Mouse (Mus musculus): Measurements from ENCODE around the gene Sftpa1. TPM values are rescaled to one million over a fixed set of nuclear protein-coding genes. Genes with fewer than 3 reads are reported as not detected.

Gene Sftpa1
- total RNA-seq (2017), result not detected in 2 replicates

- ATAC-seq (ENCODE audit: extremely low read depth, insufficient number of reproducible peaks, low FRiP score, poor library complexity, severe bottlenecking), result no peak
Measured at GRCm38 (mm10) chr14:41131540-41131939, at the start of gene Sftpa1. TSS of gene Sftpa1 (plus strand) at chr14:41131782.

DNA sequence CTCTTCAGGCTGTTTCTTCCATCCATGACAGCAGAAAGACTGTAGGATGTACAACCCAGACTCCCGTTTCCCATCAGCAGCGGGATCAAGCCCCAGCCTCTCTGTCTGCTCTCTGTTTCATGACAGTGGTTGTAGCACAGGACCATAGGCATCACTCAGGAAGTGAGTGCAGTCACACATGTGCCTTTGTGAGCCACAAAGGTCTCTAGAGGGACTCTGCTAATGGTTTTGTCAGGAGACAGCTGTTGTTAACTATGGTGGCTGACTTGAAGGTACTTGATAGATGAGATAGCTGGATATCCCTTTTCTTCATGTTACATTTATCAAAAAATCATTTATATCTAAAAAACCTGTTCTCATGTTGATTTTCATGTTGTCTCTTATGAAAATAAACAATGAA is 49.2 kb upstream of the Sftpa1 start:
- no peak for ATAC-seq (ENCODE audit: extremely low read depth, insufficient number of reproducible peaks, low FRiP score, poor library complexity, severe bottlenecking)

DNA sequence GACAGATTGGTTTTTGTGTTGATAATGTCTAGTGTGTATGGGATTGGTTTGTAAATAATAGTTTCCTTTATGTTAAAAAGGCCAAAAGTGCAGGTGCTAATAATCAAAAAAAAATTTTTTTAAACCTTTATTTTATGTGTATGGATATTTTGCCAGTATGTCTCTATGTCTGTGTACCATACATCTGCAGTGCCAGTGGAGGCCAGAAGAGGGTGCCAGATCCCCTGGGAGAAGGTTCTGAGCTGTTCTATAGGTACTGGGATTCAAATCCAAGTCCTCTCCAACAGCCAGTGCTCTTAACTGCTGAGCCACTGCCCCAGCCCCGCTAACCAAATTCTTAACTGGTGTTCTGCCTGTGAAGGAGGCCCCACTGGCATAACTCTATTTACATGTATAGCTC is 44.1 kb upstream of the Sftpa1 start:
- ATAC-seq (ENCODE audit: extremely low read depth, insufficient number of reproducible peaks, low FRiP score, poor library complexity, severe bottlenecking), result no peak

GRCm38 (mm10) chr14:41090777-41091176 is 40.8 kb upstream of the Sftpa1 start:
- ATAC-seq (ENCODE audit: extremely low read depth, insufficient number of reproducible peaks, low FRiP score, poor library complexity, severe bottlenecking), result no peak

DNA sequence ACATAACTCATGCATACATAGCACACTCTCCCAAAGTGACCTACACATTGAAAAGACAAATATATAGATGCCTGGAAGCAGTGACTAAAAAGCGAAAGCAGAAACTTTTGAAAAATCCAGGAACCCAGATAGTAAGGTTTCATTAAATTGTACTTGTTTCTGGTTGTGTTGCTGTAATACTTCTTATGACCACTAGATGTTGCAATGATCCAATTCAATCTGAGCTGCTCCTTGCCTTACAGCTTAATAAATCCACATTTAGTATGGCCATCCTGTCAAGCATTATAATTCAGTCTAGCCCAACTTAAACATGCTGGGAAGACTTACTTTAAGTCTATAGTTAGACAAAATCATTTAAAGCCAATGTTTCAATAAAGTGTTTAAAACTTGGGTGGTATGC is 37.5 kb upstream of the Sftpa1 start:
- no peak for ATAC-seq (ENCODE audit: extremely low read depth, insufficient number of reproducible peaks, low FRiP score, poor library complexity, severe bottlenecking)

GRCm38 (mm10) chr14:41096296-41096860 is 35.2 kb upstream of the Sftpa1 start:
- no peak for ATAC-seq (ENCODE audit: extremely low read depth, insufficient number of reproducible peaks, low FRiP score, poor library complexity, severe bottlenecking)

DNA sequence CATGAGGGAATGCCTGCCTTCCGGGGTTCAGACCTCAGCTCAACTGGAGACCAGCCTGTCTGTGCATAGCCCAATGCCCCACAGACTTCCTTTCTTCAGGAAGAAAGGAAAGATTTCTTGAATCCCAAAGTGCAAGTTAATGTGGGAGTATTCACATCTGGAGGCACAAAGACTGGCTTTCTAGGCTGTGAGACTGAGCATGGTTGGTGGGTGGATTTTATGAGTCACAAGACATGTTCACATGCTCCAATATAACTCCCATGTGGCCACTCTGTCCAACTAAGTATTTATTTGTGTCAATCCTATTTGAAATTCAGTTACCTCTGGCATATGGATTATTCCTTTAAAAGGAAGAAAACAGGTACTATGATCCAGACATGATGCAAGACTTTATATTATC is 32.9 kb upstream of the Sftpa1 start:
- no peak for ATAC-seq (ENCODE audit: extremely low read depth, insufficient number of reproducible peaks, low FRiP score, poor library complexity, severe bottlenecking)

DNA sequence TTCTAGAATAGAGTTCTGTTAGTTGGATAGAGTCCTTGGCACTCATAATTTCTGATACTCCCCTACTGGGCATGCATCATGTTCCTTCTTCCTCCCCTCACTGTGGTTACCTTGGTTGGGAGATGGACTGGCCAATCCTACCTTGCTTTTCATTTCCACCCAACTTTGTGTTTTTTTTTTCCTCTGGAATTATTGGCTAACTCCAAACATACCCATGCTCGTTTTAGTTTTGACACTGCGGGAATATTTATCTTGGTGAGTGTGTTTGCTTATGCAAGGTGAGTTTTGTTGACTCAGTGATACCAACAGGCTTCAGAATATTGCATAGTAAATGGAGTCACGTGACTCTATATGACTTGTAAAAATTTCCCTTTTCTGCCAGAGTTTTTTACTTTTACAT is 30.9 kb upstream of the Sftpa1 start:
- ATAC-seq (ENCODE audit: extremely low read depth, insufficient number of reproducible peaks, low FRiP score, poor library complexity, severe bottlenecking), result no peak

DNA sequence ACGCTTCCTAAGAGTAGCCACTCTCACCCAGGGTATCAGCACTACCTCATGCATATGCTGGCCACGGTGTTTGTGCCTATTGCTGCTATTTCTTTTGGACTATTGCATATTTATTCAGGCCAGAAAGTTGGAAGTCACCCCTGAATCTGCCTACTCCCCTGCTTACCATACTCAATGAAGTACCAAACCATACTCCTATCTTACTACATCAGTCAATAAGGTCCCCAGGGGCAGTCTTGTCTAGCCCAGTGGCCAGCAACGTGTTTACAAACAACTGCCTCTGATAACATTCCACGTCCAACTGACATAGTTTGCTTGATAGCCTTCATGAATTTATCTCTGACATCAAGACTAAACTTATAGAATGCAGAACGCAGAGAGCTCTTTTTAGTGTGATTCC is 30.3 kb upstream of the Sftpa1 start:
- ATAC-seq (ENCODE audit: extremely low read depth, insufficient number of reproducible peaks, low FRiP score, poor library complexity, severe bottlenecking), result no peak

- no peak for ATAC-seq (ENCODE audit: extremely low read depth, insufficient number of reproducible peaks, low FRiP score, poor library complexity, severe bottlenecking)
Measured at GRCm38 (mm10) chr14:41102269-41102668, 29.3 kb upstream of the Sftpa1 start.

DNA sequence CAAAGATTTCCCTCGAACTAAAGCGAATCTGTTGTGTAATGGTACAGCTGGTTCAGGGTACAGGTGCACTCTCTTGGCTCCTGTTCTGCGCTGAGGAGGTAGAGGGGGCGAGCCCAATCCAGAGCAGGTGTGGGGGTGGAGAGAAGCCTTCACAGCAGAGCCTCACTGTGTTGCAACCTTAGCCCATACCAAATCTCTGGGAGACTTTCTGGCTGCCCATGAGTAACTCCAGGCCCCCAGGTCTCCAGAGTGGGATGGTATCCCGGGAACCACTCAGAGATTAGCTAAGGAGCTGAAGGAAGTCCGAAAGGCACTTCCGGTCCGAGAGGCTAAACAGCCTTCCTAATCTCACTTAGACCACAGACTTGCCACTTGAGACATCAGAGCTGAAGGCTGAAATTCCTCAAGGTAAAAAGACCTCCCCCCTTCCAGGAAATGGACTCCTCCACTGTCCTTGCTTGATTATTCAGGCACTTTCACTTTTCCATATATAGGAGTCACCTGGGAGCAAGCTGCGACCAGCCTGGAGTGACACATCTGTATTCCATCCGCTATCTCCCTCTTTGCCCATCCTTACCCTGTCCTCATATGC is 26.6 kb upstream of the Sftpa1 start, which contains the start of gene Mat1a:
Gene Mat1a, plus strand, starts transcription at position 183 of the 592 bp plus-strand sequence.
- ATAC-seq (ENCODE audit: extremely low read depth, insufficient number of reproducible peaks, low FRiP score, poor library complexity, severe bottlenecking), result no peak

GRCm38 (mm10) chr14:41111031-41111668 is 20.4 kb upstream of the Sftpa1 start:
- ATAC-seq (ENCODE audit: extremely low read depth, insufficient number of reproducible peaks, low FRiP score, poor library complexity, severe bottlenecking), result no peak

DNA sequence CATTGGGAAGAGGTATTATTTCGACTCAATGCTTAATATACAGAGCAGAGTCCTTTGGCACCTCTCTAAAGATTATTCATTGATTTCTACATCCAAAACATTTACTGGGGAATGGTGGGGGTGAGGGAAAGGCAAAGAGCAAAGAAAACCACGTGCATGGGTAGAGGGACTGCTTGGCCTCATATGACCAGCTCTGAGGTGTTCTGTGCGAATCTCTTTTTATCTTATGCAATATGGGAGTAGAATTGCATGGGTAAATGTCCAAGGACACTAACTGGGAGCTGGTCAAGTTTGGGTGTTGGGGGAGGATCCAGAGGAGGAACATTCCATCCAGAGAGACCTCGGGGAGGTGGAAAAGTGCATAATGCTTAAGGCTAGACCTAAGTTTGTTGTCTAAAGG is 18.6 kb upstream of the Sftpa1 start:
- ATAC-seq (ENCODE audit: extremely low read depth, insufficient number of reproducible peaks, low FRiP score, poor library complexity, severe bottlenecking), result no peak

- ATAC-seq (ENCODE audit: extremely low read depth, insufficient number of reproducible peaks, low FRiP score, poor library complexity, severe bottlenecking), result no peak
Measured at GRCm38 (mm10) chr14:41116271-41116670, 15.3 kb upstream of the Sftpa1 start.

- ATAC-seq (ENCODE audit: extremely low read depth, insufficient number of reproducible peaks, low FRiP score, poor library complexity, severe bottlenecking), result no peak
Measured at GRCm38 (mm10) chr14:41124683-41125082, 6.9 kb upstream of the Sftpa1 start.

DNA sequence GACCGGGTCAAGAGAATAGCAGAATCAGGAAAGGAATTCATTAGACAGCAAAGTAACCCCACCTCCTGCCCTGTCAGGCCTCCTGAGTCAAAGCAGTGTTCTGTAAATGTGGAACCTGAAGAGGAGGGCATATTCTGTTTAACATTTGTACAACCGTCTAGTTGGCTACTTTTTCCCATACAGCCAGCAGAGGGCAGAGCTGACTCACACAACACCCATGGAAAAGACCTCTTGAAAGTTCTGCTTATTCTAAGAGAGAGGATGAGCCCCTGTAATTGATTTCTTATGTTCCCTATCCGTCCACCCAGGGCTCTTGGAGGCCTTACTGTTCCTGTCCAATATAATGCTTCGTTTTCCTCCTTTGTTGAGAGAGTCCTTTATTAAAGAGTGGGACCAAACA is 3.6 kb upstream of the Sftpa1 start:
- ATAC-seq (ENCODE audit: extremely low read depth, insufficient number of reproducible peaks, low FRiP score, poor library complexity, severe bottlenecking), result no peak

GRCm38 (mm10) chr14:41137006-41137405 is 5.4 kb downstream of the Sftpa1 start:
- ATAC-seq (ENCODE audit: extremely low read depth, insufficient number of reproducible peaks, low FRiP score, poor library complexity, severe bottlenecking), result no peak

DNA sequence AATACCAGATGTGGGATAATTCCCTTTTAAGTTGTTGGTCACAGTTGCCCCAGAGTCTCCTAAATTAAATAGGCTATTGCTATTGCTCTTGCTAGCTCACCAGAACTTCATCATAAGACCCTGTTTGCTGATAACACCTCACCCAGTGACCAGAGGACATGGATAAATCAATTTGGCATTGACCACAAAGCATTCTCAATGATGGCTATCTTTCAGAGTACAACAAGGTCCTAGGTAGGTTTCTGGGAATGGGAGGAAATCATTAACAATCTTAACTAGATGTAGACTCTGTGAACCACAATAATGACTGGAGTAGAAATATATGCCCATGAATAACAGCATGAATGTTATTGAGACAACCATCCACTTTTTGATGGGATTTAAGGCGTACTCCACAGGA is 9.1 kb downstream of the Sftpa1 start:
- ATAC-seq (ENCODE audit: extremely low read depth, insufficient number of reproducible peaks, low FRiP score, poor library complexity, severe bottlenecking), result no peak

GRCm38 (mm10) chr14:41146035-41146434 is 14.5 kb downstream of the Sftpa1 start:
- no peak for ATAC-seq (ENCODE audit: extremely low read depth, insufficient number of reproducible peaks, low FRiP score, poor library complexity, severe bottlenecking)

GRCm38 (mm10) chr14:41146922-41147321 is 15.3 kb downstream of the Sftpa1 start:
- ATAC-seq (ENCODE audit: extremely low read depth, insufficient number of reproducible peaks, low FRiP score, poor library complexity, severe bottlenecking), result no peak

GRCm38 (mm10) chr14:41147356-41147755 is 15.8 kb downstream of the Sftpa1 start:
- ATAC-seq (ENCODE audit: extremely low read depth, insufficient number of reproducible peaks, low FRiP score, poor library complexity, severe bottlenecking), result no peak

All from neutrophil, adult 5-6 weeks (primary cell).